Mouse (Mus musculus): ENCODE measurements around the gene Kcnj15.

Gene Kcnj15

DNA sequence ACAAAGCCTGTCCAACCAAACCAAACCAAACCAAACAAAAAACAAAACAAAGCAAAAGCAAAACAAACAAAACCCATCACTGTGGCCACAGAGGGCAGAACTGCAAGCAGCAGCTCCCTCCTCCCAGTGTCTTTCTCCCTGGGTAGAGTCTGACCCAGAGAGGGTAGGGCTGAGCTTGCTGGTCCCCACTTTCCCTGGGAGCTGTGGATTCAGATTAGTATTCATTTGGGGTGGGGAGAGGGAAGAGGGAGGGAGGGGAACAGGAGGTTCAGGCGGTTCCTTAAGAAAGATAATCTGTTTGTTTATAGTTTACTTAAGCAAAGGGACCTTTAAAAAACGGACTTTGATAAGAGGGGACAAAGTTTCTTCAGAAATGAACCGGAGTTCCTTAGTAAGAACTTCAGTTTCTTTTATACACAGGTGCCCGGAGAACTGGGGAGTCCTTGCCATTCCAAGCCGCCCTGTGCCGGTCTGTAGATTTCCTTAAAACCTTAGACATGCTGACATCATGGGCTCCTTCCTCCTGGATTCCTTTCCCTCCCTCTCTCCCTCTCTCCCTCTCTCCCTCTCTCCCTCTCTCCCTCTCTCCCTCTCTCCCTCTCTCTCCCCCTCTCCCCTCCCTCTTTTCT, at the start of gene Kcnj15:
Gene Kcnj15, plus strand, starts transcription at position 293 of the 629 bp plus-strand sequence.
- no peak for DNase-seq (ENCODE audit: low spot score in 2 of 2)

DNA sequence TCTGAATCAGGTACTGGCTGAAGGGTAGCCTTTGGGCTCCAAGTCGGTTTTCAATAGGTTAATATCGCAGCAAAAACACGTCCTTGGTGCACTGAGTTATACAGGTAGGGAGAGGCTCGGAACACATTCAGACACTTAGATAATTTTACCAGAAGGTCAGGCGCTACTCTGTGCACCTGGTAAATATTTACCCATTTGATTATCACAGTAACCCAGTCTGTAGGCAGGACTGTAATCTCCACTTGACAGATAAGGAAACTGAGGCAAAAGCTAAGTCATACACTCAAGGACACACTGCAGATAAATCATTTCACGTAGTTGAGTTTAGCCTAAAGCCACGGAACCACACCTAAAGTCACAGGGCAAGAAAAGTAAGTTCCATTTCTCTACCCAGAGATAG, 49.1 kb upstream of the Kcnj15 start:
- DNase-seq (ENCODE audit: low spot score in 2 of 2): no peak

DNA sequence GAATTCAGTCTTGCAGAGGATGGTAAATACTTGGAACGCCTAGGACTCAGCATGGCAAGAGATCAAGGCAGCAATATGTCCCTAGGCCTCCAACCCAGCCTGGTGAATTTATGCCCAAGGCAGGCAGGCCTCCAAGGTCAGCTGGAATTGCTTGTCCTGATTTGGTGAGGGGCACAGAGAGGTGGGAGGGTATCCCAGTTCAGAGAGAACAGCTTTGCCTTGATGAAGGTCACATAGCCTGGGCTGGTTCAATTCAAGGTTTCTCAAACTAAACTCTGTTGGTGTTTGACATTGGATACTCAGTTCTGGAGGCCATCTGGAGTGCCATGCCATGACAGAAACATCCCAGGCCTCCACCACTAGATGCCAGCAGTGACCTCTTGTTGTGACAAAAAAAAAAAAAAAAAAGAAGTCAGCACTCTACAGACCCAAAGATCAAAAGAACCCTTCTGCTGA, 48.3 kb upstream of the Kcnj15 start:
- DNase-seq (ENCODE audit: low spot score in 2 of 2): no peak

DNA sequence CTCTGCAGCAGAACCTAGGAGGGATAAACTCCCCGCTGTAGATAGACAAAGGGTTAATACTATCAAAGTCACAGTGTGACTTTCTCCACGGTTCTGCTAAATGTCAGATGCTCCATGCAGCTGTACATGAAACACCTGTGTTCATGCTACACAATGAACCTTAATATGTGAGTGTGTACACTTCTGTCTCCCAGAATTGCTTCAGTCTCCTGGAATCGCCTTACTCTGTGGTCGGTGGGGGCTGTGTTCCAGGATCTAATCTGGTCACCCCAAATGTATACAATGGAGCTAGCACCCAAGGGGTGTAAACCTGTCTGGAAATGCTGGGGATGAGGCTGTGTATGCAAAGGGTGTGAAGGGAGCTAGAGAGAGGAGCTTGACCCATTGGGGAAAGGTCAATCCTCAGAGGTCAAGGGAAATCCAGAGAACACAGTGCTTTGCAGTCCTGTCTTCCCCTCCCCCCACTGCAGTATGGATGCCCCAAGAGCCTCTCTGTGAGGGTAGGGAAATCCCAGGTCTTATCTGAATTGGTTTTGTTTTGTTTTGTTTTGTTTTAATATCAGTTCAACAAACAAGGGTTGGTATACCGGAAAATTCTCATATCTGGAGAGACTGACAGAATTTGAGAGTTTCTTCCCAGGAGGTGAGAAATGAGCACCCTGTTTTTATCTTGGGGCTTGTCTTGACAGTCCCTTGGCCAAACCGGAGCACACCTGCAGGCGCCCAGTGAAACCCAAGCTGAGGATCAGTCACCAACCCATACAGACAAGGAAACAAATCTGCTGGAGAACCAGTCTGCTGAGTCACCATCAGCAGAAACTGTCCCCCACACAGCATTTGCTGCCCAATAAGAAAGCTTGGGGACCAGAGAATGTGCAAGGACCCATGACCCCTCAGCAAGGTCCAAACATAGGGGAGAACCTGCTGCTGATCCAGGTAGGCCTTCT, 42.8 kb upstream of the Kcnj15 start:
- no peak for DNase-seq (ENCODE audit: low spot score in 2 of 2)

DNA sequence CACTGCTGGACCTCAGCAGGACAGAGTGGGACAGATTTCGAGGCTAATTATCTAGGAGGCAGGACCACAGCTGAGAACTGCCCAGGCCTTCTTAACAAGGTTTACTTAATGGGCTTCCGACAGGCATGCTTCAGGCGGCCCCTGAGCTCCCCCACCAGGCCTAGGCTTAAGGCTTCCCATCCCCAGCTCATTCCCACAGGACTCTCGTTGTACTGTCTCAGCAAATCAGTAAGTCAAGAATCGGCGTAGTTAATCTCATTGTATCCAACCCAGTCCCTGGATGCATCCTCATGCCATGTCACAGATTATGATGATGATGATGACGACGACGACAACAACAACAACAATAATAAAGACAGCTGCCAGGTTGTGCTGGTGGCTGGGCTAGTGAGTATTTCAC, 41.6 kb upstream of the Kcnj15 start:
- DNase-seq (ENCODE audit: low spot score in 2 of 2): no peak

DNA sequence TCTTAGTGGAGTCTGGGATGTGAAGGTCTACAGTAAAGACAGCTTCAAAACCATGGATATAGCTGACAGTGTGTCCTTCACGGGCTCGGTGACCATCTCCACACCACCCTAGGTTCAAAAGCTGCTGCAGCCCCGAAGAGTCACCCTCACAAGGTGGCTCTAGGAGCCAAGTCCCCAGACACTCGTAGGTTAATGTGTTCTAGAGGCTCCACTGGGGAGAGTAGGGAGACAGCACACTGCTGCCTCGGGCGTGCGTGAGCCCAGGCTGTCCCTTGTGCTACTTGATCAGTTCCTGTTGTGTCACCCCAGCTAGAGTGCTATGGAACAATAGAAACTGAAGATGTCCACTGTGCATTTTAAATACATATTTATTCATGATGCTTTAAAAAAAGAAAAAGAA, 41.0 kb upstream of the Kcnj15 start:
- no peak for DNase-seq (ENCODE audit: low spot score in 2 of 2)

DNA sequence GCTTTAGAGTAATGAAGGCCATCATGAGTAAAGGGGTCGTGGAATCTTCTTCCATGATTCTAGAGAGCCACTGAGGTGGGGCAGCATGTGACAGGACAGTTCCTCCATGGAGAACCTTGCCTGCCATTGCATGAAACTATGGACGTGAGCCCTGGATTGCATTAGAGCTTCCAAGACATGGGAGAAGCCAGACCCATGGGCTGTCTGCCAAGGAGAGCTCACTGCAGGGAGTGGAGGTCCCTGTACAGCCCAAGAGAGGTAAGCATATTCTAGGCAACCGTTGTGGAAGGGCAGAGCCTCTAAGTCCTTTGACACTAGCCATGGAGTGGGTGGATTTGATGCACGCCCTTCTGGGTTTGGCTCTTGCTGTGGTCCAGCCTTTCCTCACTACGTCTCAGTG, 40.5 kb upstream of the Kcnj15 start:
- DNase-seq (ENCODE audit: low spot score in 2 of 2): no peak

DNA sequence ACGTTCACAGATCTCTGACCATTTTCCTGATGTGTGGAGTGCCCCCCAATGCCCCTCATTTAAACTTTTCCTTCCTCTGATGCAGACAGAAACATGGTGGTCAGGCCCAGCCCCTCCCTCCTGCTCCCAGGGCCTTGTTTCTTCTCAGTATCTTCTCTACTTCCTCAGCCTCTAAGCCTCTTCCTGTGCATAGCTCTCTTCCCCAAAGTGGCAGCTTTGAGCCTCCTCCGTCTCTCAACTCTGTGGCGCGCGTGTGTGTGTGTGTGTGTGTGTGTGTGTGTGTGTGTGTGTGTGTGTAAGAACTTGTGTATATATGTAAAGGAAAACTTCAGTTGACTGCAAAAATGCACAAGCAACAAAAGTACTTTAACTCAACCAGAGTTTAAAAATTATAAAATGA, 38.6 kb upstream of the Kcnj15 start:
- no peak for DNase-seq (ENCODE audit: low spot score in 2 of 2)

DNA sequence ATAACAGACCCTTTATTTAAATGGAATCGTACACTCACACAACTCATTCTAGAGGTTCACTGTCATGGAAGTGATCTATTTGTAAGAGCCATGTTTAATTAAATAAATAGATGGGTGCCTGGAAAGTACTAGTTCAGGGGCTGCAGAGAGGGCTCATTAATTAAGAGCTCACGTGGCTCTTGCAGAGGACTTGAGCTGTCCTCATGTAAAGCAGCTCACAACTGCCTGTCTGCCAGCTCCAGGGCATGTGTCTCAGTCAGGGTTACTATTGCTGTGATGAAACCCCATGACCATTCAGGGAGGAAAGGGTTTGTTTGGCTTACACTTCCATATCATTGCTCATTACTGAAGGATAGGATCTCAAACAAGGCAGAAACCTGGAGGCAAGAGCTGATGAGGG, 37.9 kb upstream of the Kcnj15 start:
- no peak for DNase-seq (ENCODE audit: low spot score in 2 of 2)

DNA sequence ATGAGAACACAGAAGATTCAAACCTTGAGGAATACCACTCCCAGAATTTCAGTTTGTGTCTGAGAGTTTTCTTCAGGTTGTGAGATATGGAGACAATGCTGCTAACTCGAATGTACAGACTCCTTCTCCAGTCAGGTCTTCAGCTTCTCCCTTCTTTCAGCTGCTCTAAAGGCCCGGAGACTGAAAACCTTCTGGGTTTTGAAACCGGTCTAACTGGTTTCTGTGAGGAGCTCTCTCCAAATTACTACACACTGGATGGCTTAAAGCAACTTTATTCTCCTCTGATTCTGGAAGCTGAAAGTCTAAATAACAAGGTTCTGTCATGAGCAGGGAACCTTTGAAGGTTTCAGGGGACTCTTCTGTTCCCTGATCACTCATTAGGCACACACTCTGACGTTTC, 36.3 kb upstream of the Kcnj15 start:
- DNase-seq (ENCODE audit: low spot score in 2 of 2): no peak

DNA sequence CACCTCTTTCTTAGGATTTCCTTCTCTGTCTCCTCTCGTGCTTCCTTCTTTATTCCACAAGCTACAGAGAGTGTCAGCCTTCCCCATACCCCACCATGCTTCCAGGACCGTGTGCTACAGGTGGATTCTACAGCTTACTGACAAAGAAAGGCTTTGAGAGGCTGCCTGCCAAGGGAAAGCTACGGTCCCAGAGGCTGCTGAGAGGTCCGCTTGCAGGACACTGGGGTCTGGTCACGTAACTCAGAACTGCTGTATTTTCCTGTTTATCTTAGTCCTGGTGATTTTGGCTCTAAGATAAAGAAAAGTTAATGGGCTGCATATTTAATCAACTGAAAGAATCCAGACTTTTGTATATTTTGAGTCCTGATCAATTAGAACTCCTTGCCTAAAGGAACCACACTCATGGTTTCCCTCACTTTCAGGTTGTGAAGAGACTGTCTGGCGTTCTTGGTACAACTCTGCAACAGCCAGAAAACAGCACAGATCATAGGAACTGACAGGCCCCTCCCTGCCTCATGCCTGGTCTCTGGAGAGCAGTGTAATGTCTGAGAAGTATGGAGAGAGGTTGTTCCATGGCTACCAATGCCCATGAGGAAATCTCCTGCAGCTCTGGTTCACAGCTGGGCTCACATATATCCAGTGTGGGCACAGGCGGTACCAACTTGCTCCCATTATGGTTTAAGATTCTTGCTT, 35.2 kb upstream of the Kcnj15 start:
- DNase-seq (ENCODE audit: low spot score in 2 of 2): no peak

DNA sequence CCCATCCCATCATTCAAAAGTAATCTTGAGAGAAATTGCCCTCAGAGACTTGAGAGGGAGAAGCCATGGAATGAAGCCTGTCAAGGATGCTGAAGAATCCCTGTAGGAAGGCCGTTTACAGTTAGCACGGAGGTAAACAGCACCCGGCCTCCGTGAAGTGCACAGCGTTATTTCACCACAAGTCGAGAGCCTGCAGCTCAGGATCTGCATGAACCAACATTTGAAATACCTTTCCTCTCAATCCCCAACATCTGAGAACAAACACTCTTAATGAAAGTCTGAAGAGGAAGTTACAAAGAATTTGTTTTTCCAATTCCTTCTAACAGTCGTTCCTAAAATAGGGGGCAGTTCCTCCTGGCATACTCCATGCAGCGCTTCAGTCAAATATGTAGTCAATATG, 33.9 kb upstream of the Kcnj15 start:
- DNase-seq (ENCODE audit: low spot score in 2 of 2): no peak

DNA sequence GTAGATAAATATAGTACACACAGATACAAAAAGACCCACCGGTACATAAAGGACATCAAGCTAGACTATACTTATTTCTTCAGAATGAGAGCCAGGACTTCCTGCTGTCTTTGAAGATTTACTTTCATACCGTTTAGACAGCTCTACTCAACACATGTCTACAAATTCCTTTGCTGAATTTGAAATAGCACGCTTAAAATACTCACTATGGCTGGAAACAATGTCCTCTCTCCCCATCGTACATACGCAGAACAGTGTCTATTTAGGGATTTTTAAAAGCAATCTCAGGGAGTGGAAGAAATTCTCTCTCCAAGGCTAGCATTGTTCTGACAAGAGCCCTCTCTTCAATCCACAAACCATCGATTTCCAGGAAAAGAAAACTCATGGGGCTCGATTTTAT, 32.1 kb upstream of the Kcnj15 start:
- no peak for DNase-seq (ENCODE audit: low spot score in 2 of 2)

DNA sequence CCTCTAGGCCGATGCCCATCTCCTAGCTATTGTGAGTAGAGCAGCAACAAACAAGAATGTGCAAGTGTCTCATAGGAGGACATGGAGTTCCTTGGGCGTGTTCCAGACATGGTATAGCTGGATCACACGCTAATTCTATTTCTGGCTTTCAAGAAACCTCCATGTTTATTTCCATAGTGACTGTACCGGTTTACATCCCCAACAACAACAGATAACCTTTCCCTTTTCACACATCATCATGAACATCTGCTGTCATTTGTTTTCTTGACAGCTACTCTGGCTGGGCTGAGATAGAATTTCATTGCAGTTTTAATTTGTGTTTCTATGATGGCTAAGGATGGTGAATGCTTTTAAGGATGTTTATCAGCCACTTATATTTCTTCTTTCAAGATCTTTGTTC, 25.6 kb upstream of the Kcnj15 start:
- no peak for DNase-seq (ENCODE audit: low spot score in 2 of 2)

DNA sequence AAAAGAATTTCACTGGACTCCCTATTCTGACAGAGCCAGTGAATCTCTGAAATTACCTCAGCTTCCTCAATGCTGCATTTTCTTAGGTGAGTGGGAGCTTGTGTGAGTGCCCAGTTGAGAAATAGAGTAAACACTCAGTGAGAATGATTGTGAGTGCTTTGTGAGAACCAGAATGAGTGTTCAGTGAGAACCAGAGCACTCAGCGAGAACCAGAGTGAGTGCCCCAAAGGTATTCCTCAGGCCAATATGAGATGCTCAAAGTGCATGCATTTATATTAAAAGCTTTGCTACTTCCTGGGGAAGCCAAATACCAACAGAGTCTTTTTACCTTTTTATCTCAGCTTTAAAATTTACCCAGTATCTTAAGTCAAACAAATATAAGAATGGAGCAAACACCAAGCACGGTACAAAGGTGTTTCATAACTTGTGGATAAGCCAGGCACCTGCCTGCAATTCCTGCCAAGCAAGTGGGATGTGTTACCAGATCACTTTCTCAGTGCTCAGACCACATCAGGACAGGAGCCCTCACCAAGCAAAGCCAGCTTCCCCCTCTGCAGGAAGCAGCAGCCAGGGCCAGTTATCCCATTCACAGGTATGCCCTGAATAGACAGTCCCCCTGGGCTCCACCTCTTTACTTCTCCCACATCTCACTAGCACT, 22.3 kb upstream of the Kcnj15 start:
- no peak for DNase-seq (ENCODE audit: low spot score in 2 of 2)

DNA sequence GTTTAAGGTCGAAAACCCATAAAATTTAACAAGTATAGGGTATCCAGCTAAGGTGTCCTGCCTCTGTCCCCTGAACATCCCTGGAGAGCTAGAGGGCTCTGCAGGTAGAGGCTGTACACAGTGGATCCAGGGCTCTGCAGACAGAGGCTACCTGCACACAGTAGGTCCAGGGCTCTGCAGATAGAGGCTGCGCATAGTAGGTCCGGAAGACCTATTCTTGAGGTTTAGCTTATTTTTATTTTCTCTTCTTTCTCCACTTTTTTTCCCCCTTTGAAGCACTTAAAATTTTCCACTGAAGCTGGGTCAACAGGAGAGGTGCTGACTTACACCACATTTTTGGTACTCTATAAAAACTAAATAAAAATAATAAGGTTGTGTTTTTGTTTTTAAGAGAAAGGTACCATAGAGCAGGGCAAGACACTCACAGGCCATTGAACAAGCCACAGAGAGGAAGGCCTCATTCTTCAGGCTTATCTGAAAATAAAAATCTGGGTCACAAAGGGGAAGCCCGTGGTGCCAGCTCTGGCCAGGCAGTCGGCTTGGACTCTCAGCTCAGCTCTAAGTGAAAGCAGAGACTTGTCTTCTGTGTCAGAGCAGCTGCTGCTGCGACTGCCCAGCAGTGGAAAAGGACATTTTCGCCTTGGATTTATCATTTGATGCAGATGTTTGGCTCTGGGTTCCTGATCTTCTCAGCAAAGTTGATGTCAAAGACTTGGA, 18.0 kb upstream of the Kcnj15 start:
- no peak for DNase-seq (ENCODE audit: low spot score in 2 of 2)

DNA sequence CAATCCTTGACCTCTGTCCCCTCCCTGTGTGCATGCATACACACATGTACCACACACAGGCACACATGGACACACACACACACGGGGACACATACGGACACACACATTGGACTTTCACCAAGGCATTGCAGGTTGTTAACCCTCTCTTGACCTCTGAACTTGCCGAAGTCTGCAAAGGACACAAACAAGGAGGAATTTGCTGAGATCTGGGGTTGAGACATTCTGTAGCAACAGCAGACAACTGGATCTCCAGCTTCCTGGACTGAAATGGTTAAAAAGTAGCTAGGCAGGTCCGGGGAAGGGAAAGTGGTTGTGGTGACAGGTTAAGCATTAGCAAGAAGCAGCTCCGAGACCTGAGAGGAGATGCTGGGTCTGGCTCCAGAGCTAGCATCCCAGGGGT, 16.7 kb upstream of the Kcnj15 start:
- DNase-seq (ENCODE audit: low spot score in 2 of 2): no peak

DNA sequence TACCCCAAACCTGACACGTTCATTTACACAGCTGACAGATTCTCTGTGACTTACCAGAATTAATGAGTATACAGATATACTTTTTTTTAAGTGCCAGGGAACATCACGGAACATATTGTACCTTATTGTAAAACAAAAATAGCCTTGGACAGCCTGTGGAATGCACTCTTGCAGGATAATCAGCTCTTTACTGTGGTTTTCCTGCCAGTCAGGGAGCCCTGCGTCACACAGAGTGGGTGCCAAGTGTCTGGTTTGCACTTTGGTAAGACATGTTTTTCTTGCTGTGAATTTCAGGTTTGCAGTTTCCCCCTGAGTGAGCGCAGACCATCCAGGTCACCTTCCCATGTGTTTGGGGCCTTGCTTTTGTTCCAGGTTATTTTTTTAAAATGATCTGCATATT, 15.8 kb upstream of the Kcnj15 start:
- DNase-seq (ENCODE audit: low spot score in 2 of 2): no peak

DNA sequence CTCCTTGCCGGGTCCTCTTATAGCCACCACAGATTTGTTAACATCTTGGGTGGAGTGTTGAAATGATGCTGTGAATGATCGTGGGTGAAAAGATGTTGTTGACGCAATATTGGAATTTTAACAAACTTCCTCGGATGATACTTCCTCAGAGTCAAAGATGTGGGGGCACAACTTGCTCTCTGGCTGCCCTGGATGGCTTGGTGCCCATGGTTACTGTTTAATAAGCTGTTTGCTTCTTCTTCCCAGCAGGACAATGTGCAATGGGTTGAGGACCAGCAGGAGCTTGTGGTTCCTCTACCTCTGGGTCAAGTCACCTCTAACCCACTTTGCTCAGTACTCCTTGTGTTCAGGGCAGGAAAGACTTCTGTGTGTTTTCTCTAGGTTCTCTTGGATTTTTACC, 15.2 kb upstream of the Kcnj15 start:
- no peak for DNase-seq (ENCODE audit: low spot score in 2 of 2)

DNA sequence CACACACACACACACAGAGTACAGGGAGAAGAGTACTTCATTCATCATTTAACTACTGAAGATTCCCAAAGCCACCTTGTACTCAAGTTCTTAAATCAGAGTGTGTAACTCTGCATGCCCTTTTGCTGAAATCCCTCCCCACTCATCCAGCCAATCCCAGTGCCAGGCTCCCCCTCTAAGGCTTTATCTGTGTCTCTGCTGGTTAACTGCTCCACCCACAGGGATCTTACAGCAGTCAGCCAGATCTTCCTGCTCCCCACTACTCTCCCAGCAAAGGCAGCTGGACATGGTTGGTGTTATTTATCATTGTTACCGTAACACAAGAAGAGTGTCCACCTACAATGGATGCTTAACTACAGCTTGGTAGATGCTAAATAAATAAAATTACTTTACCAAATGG, 14.0 kb upstream of the Kcnj15 start:
- no peak for DNase-seq (ENCODE audit: low spot score in 2 of 2)

DNA sequence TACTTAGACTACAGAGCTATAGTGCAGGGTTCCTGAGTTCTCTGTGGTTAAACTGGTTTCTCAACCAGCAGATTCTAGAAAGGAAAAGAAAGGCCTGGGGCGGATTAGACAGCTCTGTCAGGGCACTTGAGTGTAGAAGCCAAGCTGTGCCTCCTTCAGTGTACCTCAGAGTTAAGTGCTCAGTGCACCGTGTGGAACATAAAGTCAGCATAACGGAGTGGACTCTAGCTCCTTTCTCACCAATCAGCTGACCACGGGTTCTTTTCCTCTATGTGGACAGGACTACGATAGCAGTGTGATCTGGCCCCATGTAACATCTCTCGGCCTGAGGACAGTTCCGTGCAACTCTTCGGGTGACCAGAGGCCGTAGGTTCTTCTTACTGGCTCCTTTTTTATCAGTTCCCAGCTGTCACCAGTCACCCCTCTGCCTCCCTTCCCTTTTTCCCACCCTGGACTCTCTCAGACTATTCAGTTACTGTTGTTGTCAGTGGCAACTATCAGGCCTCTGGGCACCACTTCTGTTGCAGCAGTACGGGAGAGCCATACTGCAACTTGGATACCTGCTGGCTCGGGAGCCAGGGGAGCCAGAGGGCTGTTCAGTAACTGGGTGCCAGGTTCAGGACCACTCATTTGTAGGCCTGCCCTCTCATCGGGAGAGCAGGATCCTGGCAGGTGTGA, 12.6 kb upstream of the Kcnj15 start:
- DNase-seq (ENCODE audit: low spot score in 2 of 2): no peak

All from spleen, postnatal 36 days (tissue).